Mouse (Mus musculus): ENCODE results near the gene Gm7951. TPM values are rescaled to one million over a fixed set of nuclear protein-coding genes. Genes with fewer than 3 reads are reported as not detected.
"Not testable (repeated sequence)": the region's sequence is repeated elsewhere in the genome, so short reads cannot be mapped to it uniquely, and the experiment has no call there.

The Gm7951 gene
- not detected in 2 replicates for polyA plus RNA-seq (2015; fragmentation: Nextera tagmentation; extraction: Ambion mirVana)

DNA sequence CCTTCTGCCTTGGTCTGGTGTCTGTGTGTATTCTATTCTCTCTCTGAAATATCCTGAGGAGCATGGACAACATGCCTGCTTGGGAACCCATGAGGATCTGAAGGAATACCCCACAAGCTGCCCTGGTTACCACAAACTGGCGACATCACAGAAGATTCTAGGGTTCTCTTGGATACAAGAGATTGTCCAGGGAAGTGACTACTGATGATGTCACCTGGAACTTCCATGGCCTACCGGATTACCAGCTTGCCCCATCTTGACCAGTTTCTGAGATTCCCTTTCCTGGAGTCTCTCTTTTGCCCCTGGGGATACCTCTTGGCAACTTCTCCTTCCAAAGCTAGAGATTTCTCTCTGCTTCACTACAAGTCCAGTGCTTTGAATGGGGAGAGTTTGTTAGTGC, at the start of gene Gm7951:
TSS of gene Gm7951 (minus strand) at position 101 of the 400 bp plus-strand sequence.
- DNase-seq (ENCODE audit: low spot score) = not testable (repeated sequence)

DNA sequence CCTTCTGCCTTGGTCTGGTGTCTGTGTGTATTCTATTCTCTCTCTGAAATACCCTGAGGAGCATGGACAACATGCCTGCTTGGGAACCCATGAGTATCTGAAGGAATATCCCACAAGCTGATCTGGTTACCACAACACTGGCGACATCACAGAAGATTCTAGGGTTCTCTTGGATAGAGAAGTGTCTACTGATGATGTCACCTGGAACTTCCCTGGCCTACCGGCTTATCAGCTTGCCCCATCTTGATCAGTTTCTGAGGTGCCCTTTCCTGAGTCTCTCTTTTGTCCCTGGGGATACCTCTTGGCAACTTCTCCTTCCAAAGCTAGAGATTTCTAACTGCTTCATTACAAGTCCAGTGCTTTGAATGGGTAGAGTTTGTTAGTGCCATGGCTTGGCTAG, 45.4 kb upstream of the Gm7951 start, which contains the start of gene Gm17027:
TSS of gene Gm17027 (minus strand) at position 101 of the 400 bp plus-strand sequence.
- not testable (repeated sequence) for DNase-seq (ENCODE audit: low spot score)

DNA sequence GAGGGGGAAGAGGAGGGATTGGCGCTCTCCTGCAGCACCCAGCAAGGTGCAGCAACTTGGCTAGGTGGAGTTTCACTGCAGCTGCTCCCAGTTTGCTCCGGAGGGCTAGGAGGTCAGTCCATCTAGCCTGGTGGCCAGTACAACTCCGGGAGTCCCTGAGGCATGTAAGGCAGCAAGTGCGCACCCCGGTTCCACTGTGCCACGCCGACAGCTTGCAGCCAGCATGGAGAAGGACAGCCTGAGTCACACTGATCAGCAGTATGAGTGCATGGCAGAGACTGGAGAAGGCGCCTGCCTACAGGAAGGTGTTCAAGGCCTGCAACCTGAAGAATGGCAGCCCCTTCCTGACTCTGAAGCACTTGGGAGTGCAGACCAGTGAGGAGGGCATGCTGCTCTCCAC, 17.4 kb upstream of the Gm7951 start:
- DNase-seq (ENCODE audit: low spot score) = not testable (repeated sequence)

DNA sequence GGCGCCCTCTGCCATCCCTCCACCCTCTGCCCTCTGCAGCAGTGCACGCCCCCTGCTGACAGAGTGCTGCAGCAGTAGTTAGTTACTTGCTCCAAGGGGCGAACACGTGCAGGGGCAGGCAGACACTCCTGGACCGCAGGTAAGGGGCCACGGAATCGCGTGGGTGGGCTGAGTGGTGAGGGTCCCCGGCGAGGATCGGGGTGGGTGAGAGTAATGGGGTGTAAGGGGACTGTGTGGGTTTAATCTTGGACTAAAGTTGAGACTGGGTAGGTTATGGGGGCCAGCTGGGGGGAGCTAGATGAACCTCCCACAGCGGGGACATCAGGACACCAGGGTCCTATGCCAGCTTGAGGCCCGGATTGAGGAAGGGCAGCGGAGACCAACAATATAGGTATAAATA, 16.6 kb upstream of the Gm7951 start:
- not testable (repeated sequence) for DNase-seq (ENCODE audit: low spot score)

Other genes starting within 250 kb of the Gm7951 start
- gene Gm7980, start 210.1 kb downstream of the Gm7951 start, polyA plus RNA-seq (2015; fragmentation: Nextera tagmentation; extraction: Ambion mirVana) = not detected in 2 replicates
- gene 1700049E17Rik1, start 192.4 kb downstream of the Gm7951 start, polyA plus RNA-seq (2015; fragmentation: Nextera tagmentation; extraction: Ambion mirVana) = not detected in 2 replicates
- gene 1700024B05Rik, start 173.4 kb downstream of the Gm7951 start, polyA plus RNA-seq (2015; fragmentation: Nextera tagmentation; extraction: Ambion mirVana) = not detected in 2 replicates
- gene Gm6401, start 149.4 kb downstream of the Gm7951 start, polyA plus RNA-seq (2015; fragmentation: Nextera tagmentation; extraction: Ambion mirVana) = not detected in 2 replicates
- gene Gm3543, start 134.0 kb downstream of the Gm7951 start, polyA plus RNA-seq (2015; fragmentation: Nextera tagmentation; extraction: Ambion mirVana) = not detected in 2 replicates
- not detected in 2 replicates for gene Gm17027, start 45.3 kb upstream of the Gm7951 start, polyA plus RNA-seq (2015; fragmentation: Nextera tagmentation; extraction: Ambion mirVana)
- not detected in 2 replicates for gene Gm3573, start 73.4 kb upstream of the Gm7951 start, polyA plus RNA-seq (2015; fragmentation: Nextera tagmentation; extraction: Ambion mirVana)
- gene Gm17026, start 142.7 kb upstream of the Gm7951 start, polyA plus RNA-seq (2015; fragmentation: Nextera tagmentation; extraction: Ambion mirVana) = not detected in 2 replicates
- gene Gm9611, start 180.0 kb upstream of the Gm7951 start, polyA plus RNA-seq (2015; fragmentation: Nextera tagmentation; extraction: Ambion mirVana) = not detected in 2 replicates
- gene Gm7995, start 192.8 kb upstream of the Gm7951 start, polyA plus RNA-seq (2015; fragmentation: Nextera tagmentation; extraction: Ambion mirVana) = not detected in 2 replicates

Data from thymus, postnatal 0 days (tissue).